Mouse (Mus musculus) frontal cortex, adult (tissue): ENCODE measurements around the gene Vmn2r44.
"Not testable (repeated sequence)": the region's sequence is repeated elsewhere in the genome, so short reads cannot be mapped to it uniquely, and the experiment has no call there.

Source experiments
- ATAC-seq: cut with Nextera tagmentation; 2 replicates; pipeline ENCODE4 v1.9.2; 2017; ENCODE audit warnings: mild to moderate bottlenecking, moderate library complexity, mixed read lengths; ENCODE audit not compliant: low TSS enrichment

Vmn2r44 gene

DNA sequence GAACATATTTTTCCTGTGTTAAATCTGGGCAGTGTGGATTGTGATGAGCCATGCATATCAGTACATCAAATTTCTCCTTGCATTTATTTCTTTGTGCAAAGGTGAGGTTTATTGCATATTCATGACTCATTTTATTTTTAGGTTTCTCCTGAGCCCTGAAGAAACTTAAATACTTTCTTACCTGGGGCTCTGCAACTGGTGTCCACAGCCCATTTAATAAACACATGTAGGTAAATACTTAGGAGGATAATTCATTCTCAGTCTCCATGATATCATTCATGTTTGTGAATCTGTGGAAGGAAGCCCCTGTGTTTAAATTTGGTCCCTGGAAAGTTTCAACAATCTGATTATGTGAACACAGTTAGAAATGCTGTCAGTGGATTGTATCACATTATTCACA, at the start of gene Vmn2r44:
Gene Vmn2r44 (minus strand): TSS at position 101 of the 400 bp plus-strand sequence.
- ATAC-seq: not testable (repeated sequence)

GRCm38 (mm10) chr7:8357879-8358278, 25.3 kb downstream of the Vmn2r44 start:
- not testable (repeated sequence) for ATAC-seq
